Mouse (Mus musculus): ENCODE data around the gene Gpr4.

- TF ChIP-seq POLR2A (IDR thresholded peaks at IDR 0.05; ENCODE audit: insufficient read depth, low read depth, low read length) (no peak), CTCF (IDR thresholded peaks at IDR 0.05; ENCODE audit: insufficient read depth, low read depth, low read length) (no peak)
These were observed 43.1 kb downstream of the Gpr4 start for GRCm38 (mm10) chr7:19255395-19255794.
